Mouse (Mus musculus) E14TG2a.4 (cell line): ENCODE data around the gene Zbed6.

Source experiments
- CTCF ChIP-seq: conservative IDR thresholded peaks from 2 replicates; pipeline ENCODE4 v1.5.1; 2014; ENCODE audit warnings: low read length
- POU5F1 ChIP-seq: IDR thresholded peaks from 2 replicates; pipeline ENCODE4 v1.6.1; 2014; ENCODE audit warnings: low read length, borderline replicate concordance

DNA sequence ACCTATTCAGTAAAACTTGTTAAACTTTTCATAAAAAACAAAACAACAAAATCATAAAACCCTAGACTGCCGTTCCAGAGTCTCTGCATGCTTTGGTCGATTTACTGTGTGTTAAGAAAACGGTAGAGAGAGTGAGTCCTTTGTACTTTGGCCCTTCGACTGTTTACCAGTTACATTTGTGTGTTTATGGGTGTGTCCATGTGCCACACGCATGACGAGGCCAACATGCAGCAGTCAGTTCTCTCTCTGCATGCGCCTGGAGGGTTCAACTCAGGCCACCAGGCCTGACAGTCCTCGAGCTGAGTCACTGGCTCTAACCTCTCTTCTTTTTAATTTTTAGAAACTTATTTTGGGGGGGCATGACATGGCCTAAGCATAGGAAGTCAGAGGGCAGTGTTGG lies 42.4 kb downstream of the Zbed6 start:
- TF ChIP-seq CTCF, result no peak
- TF ChIP-seq POU5F1, result no peak
